Mouse (Mus musculus): ENCODE results near the gene Tnfsf11. TPM values are rescaled to one million over a fixed set of nuclear protein-coding genes. Genes with fewer than 3 reads are reported as not detected.

The Tnfsf11 gene
- polyA plus RNA-seq, 1 experiment from 2014 or later: not detected

DNA sequence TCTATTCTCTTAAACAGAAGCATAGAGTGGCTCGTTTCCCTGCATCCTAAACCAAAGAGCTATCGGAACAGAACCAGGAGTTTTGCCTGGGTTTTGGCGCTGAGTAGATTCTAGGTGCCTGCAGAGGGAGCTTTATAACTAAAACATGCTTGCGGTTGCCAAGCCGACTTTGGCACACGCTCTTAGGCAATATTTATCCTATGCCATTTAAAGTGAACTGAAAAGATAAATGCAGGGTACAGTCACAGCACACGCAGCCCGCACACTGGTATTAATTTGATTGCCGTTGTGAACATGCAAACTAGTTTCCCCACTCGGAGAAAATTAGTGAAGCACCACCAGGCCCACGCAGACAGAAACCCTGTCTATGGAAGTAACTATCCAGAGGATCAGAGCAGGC, 25.4 kb downstream of the Tnfsf11 start:
- 79% methylated on average over 11 of the region's 11 CpGs for WGBS
- H3K9me3 ChIP-seq (ENCODE audit: control insufficient read depth, low read length): no peaks in the 10 kb centered on the region
- ATAC-seq (replicated peaks; ENCODE audit: low FRiP score, low TSS enrichment, low read depth): no peak
- H3K4me3 ChIP-seq (ENCODE audit: low read depth, low read length): no peak overlapping the region
- no peak overlapping the region for H3K4me2 ChIP-seq (ENCODE audit: low read length)
- H3K4me1 ChIP-seq (replicated peaks; ENCODE audit: control insufficient read depth, insufficient read depth, low read length): no peaks in the 10 kb centered on the region
- no peak overlapping the region for H3K27ac ChIP-seq (ENCODE audit: low read depth)
- no peak for DNase-seq (ENCODE audit: low spot score)
- no peak overlapping the region for H3K9ac ChIP-seq (ENCODE audit: low read length)
- no peaks in the 10 kb centered on the region for H3K27me3 ChIP-seq (replicated peaks; ENCODE audit: control insufficient read depth, insufficient read depth, low read length)
- no peaks in the 10 kb centered on the region for H3K36me3 ChIP-seq (ENCODE audit: control insufficient read depth, insufficient read depth, low read length)

- Histone ChIP-seq H3K4me3 (ENCODE audit: low read depth, low read length) (no peak overlapping the region), H3K4me1 (replicated peaks; ENCODE audit: control insufficient read depth, insufficient read depth, low read length) (no peaks in the 10 kb centered on the region), H3K27ac (ENCODE audit: low read depth) (no peak overlapping the region), H3K9me3 (ENCODE audit: control insufficient read depth, low read length) (no peaks in the 10 kb centered on the region), H3K27me3 (replicated peaks; ENCODE audit: control insufficient read depth, insufficient read depth, low read length) (no peaks in the 10 kb centered on the region), H3K4me2 (ENCODE audit: low read length) (peak overlapping the region; percentile 35), H3K9ac (ENCODE audit: low read length) (no peak overlapping the region), H3K36me3 (ENCODE audit: control insufficient read depth, insufficient read depth, low read length) (no peaks in the 10 kb centered on the region)
- DNase-seq (ENCODE audit: low spot score): no peak
- WGBS: 47% methylated on average over 18 of the region's 18 CpGs
- no peak for ATAC-seq (replicated peaks; ENCODE audit: low FRiP score, low TSS enrichment, low read depth)
Measured at GRCm38 (mm10) chr14:78276395-78276930, 31.4 kb downstream of the Tnfsf11 start.

DNA sequence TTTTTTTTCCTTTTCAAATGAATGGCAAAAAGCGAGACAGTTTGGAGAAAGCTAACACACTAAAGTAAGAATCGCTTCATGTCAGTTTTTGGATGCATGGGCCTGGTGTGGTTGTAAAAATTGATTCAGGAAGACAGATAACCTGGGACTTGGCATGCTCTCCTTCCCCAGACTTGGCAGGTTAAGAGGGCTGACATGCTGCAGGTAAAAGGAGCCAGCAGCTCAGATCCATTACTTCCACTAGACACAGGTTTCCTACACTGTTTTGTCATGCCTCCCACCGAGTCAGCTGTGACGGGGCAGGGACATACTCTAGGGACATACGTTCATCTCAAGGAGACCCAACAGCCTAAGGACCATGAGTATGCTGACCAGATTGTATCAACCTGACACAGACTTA, 33.0 kb downstream of the Tnfsf11 start:
- Histone ChIP-seq H3K4me3 (ENCODE audit: low read depth, low read length) (no peak overlapping the region), H3K4me2 (ENCODE audit: low read length) (no peak overlapping the region), H3K27me3 (replicated peaks; ENCODE audit: control insufficient read depth, insufficient read depth, low read length) (no peaks in the 10 kb centered on the region), H3K9ac (ENCODE audit: low read length) (no peak overlapping the region), H3K36me3 (ENCODE audit: control insufficient read depth, insufficient read depth, low read length) (no peaks in the 10 kb centered on the region), H3K9me3 (ENCODE audit: control insufficient read depth, low read length) (no peaks in the 10 kb centered on the region), H3K27ac (ENCODE audit: low read depth) (no peak overlapping the region), H3K4me1 (replicated peaks; ENCODE audit: control insufficient read depth, insufficient read depth, low read length) (no peaks in the 10 kb centered on the region)
- 89% methylated on average over 5 of the region's 5 CpGs for WGBS
- ATAC-seq (replicated peaks; ENCODE audit: low FRiP score, low TSS enrichment, low read depth): no peak
- DNase-seq (ENCODE audit: low spot score): no peak

GRCm38 (mm10) chr14:78274146-78274545, 33.7 kb downstream of the Tnfsf11 start:
- ATAC-seq (replicated peaks; ENCODE audit: low FRiP score, low TSS enrichment, low read depth) (no peak), DNase-seq (ENCODE audit: low spot score) (no peak)
- no peaks in the 10 kb centered on the region for H3K9me3 ChIP-seq (ENCODE audit: control insufficient read depth, low read length)
- no peak overlapping the region for H3K4me2 ChIP-seq (ENCODE audit: low read length)
- no peaks in the 10 kb centered on the region for H3K36me3 ChIP-seq (ENCODE audit: control insufficient read depth, insufficient read depth, low read length)
- H3K27ac ChIP-seq (ENCODE audit: low read depth): no peak overlapping the region
- no peaks in the 10 kb centered on the region for H3K27me3 ChIP-seq (replicated peaks; ENCODE audit: control insufficient read depth, insufficient read depth, low read length)
- H3K9ac ChIP-seq (ENCODE audit: low read length): no peak overlapping the region
- H3K4me1 ChIP-seq (replicated peaks; ENCODE audit: control insufficient read depth, insufficient read depth, low read length): no peaks in the 10 kb centered on the region
- H3K4me3 ChIP-seq (ENCODE audit: low read depth, low read length): no peak overlapping the region
- 84% methylated on average over 9 of the region's 9 CpGs for WGBS

DNA sequence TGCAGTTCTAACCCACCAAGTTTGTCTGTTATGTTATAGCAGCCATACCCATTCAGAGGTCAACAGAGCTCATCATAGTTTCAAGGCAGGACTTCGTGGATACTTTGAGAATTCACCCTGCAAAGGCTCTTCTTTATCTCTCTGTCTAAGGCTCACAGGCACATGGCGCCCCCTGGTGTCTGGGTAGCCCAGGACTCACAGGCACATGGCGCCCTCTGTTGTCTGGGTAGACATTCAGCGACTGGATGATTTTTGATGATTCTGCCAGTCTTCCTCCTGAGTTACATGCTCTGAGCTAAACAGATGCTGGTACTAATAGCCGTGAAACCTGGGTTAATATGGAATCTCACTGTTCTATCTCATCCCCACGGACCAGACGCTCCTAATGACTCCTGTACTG, 34.3 kb downstream of the Tnfsf11 start:
- Histone ChIP-seq H3K4me2 (ENCODE audit: low read length) (no peak overlapping the region), H3K27ac (ENCODE audit: low read depth) (no peak overlapping the region), H3K4me3 (ENCODE audit: low read depth, low read length) (no peak overlapping the region), H3K36me3 (ENCODE audit: control insufficient read depth, insufficient read depth, low read length) (no peaks in the 10 kb centered on the region), H3K27me3 (replicated peaks; ENCODE audit: control insufficient read depth, insufficient read depth, low read length) (no peaks in the 10 kb centered on the region), H3K4me1 (replicated peaks; ENCODE audit: control insufficient read depth, insufficient read depth, low read length) (no peaks in the 10 kb centered on the region), H3K9me3 (ENCODE audit: control insufficient read depth, low read length) (no peaks in the 10 kb centered on the region), H3K9ac (ENCODE audit: low read length) (no peak overlapping the region)
- ATAC-seq (replicated peaks; ENCODE audit: low FRiP score, low TSS enrichment, low read depth) (no peak), DNase-seq (ENCODE audit: low spot score) (no peak)
- 72% methylated on average over 7 of the region's 7 CpGs for WGBS

DNA sequence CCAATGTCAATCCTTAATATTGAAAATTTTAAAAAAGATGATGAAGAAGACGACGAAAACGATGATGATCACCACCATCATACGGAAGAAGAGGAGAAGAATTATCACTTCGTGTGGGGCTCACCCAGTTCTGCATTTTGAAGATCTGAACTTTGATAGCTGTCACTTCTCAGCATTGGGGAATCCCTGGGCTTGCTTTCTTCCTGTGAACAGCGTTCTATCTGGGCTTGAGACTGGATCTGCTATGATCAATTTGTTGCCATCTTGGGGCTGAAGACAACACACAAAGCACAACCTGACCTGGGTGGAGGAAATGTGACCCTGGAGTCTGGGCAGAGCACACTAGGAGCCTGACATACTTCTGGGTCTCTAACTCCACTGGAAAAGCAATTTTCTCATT, 43.0 kb downstream of the Tnfsf11 start:
- no peak for ATAC-seq (replicated peaks; ENCODE audit: low FRiP score, low TSS enrichment, low read depth)
- H3K4me1 ChIP-seq (replicated peaks; ENCODE audit: control insufficient read depth, insufficient read depth, low read length): no peaks in the 10 kb centered on the region
- H3K27ac ChIP-seq (ENCODE audit: low read depth): no peak overlapping the region
- H3K4me3 ChIP-seq (ENCODE audit: low read depth, low read length): no peak overlapping the region
- peak; percentile 34 for DNase-seq (ENCODE audit: low spot score)
- no peak overlapping the region for H3K9ac ChIP-seq (ENCODE audit: low read length)
- no peaks in the 10 kb centered on the region for H3K27me3 ChIP-seq (replicated peaks; ENCODE audit: control insufficient read depth, insufficient read depth, low read length)
- no peaks in the 10 kb centered on the region for H3K9me3 ChIP-seq (ENCODE audit: control insufficient read depth, low read length)
- no peak overlapping the region for H3K4me2 ChIP-seq (ENCODE audit: low read length)
- WGBS: 85% methylated on average over 6 of the region's 6 CpGs
- H3K36me3 ChIP-seq (ENCODE audit: control insufficient read depth, insufficient read depth, low read length): no peaks in the 10 kb centered on the region

DNA sequence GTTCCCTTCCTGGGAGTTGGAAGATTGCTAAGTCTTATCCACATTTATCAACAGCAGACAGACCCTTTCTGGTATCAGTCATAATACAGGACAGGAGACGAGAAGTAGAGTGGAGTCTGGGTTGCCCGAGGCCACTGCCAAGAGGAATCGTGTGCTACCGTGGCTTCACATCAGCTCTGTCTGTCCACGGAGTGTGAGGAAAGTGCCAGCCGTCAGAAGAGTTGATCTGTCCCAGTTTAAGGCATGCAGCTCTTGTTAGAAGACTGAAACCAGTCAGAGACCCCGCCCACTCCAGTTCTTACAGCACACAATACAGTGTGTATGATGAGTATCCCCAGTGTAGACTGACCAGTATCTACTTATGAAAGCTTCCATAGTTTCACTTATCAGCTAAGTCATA, 45.2 kb downstream of the Tnfsf11 start:
- no peak overlapping the region for H3K4me2 ChIP-seq (ENCODE audit: low read length)
- H3K4me3 ChIP-seq (ENCODE audit: low read depth, low read length): no peak overlapping the region
- H3K36me3 ChIP-seq (ENCODE audit: control insufficient read depth, insufficient read depth, low read length): no peaks in the 10 kb centered on the region
- no peaks in the 10 kb centered on the region for H3K4me1 ChIP-seq (replicated peaks; ENCODE audit: control insufficient read depth, insufficient read depth, low read length)
- no peaks in the 10 kb centered on the region for H3K27me3 ChIP-seq (replicated peaks; ENCODE audit: control insufficient read depth, insufficient read depth, low read length)
- no peaks in the 10 kb centered on the region for H3K9me3 ChIP-seq (ENCODE audit: control insufficient read depth, low read length)
- no peak overlapping the region for H3K27ac ChIP-seq (ENCODE audit: low read depth)
- 78% methylated on average over 7 of the region's 7 CpGs for WGBS
- no peak for DNase-seq (ENCODE audit: low spot score)
- no peak overlapping the region for H3K9ac ChIP-seq (ENCODE audit: low read length)
- ATAC-seq (replicated peaks; ENCODE audit: low FRiP score, low TSS enrichment, low read depth): no peak

- H3K27me3 ChIP-seq (replicated peaks; ENCODE audit: control insufficient read depth, insufficient read depth, low read length): no peaks in the 10 kb centered on the region
- ATAC-seq (replicated peaks; ENCODE audit: low FRiP score, low TSS enrichment, low read depth) (no peak), DNase-seq (ENCODE audit: low spot score) (no peak)
- 70% methylated on average over 7 of the region's 7 CpGs for WGBS
- H3K9ac ChIP-seq (ENCODE audit: low read length): no peak overlapping the region
- no peaks in the 10 kb centered on the region for H3K4me1 ChIP-seq (replicated peaks; ENCODE audit: control insufficient read depth, insufficient read depth, low read length)
- no peaks in the 10 kb centered on the region for H3K9me3 ChIP-seq (ENCODE audit: control insufficient read depth, low read length)
- no peak overlapping the region for H3K4me3 ChIP-seq (ENCODE audit: low read depth, low read length)
- H3K27ac ChIP-seq (ENCODE audit: low read depth): no peak overlapping the region
- no peak overlapping the region for H3K4me2 ChIP-seq (ENCODE audit: low read length)
- H3K36me3 ChIP-seq (ENCODE audit: control insufficient read depth, insufficient read depth, low read length): no peaks in the 10 kb centered on the region
Measured at GRCm38 (mm10) chr14:78261246-78261645, 46.6 kb downstream of the Tnfsf11 start.

DNA sequence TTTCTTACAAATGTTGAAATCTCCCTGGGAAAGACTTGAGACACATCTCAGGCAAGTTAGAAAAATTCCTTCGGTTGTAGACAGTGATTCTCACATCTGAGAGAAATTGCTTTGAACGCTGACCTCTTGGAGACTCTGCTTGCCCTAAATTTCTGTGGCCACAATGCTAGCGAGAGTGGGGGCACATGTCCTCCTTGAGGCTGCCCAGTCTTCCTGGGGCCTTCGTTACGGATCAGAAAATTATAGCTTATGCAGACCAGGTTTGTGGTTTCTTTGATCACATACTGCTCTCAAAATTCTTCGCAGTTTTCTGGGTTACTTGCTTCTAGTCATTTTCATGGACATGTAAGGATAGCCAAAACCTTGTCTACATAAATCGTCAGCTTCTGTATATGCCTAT, 53.8 kb downstream of the Tnfsf11 start:
- Histone ChIP-seq H3K4me1 (replicated peaks; ENCODE audit: control insufficient read depth, insufficient read depth, low read length) (no peaks in the 10 kb centered on the region), H3K9ac (ENCODE audit: low read length) (no peak overlapping the region), H3K9me3 (ENCODE audit: control insufficient read depth, low read length) (no peaks in the 10 kb centered on the region), H3K36me3 (ENCODE audit: control insufficient read depth, insufficient read depth, low read length) (no peaks in the 10 kb centered on the region), H3K4me2 (ENCODE audit: low read length) (no peak overlapping the region), H3K27ac (ENCODE audit: low read depth) (no peak overlapping the region), H3K4me3 (ENCODE audit: low read depth, low read length) (no peak overlapping the region), H3K27me3 (replicated peaks; ENCODE audit: control insufficient read depth, insufficient read depth, low read length) (no peaks in the 10 kb centered on the region)
- DNase-seq (ENCODE audit: low spot score): no peak
- ATAC-seq (replicated peaks; ENCODE audit: low FRiP score, low TSS enrichment, low read depth): no peak
- whole genome bisulfite sequencing: 82% methylated on average over 7 of the region's 7 CpGs
